Mouse (Mus musculus): Measurements from ENCODE around the gene Igf1r. TPM values are rescaled to one million over a fixed set of nuclear protein-coding genes. Genes with fewer than 3 reads are reported as not detected.
A peak's percentile ranks its signal among the peaks of the same experiment; 100 is the strongest.

The Igf1r gene
- polyA plus RNA-seq, 1 experiment from 2014 or later: 18.1 TPM

DNA sequence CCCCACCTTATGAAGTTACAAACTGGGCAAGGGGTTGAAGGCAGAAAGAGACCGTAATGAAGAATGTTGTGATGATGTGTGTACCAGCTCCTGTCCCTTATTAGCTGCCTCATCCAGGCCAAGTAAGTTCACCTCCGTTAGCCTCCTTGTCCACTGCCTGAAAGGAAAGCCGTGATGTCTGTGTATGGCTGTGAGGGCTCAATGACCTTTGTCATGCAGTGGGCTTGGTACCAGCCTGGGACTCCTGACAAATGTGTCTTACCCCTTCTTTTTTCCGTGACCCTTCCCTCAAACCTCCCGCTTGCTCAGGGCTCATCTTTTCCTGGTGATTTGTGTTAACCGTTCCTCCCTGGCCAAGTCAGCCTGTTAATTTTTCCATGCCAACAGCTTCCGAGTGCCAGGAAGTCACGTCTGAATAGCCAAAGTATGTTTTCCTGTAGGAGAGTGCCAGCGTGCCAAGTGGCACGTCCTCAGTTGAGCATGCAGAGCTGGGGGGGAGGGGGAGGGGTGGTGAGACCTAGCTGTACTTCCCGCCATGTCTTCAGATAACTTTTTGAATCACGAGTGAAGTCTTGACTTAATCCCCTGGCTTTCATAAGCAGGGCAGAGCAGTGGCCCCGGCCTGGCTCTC, 178.4 kb downstream of the Igf1r start:
- Histone ChIP-seq H3K27me3 (ENCODE audit: insufficient read depth, low read length) (no peaks in the 10 kb centered on the region), H3K4me2 (ENCODE audit: low read length) (no peak overlapping the region), H3K27ac (peak overlapping the region; percentile 94), H3K36me3 (ENCODE audit: insufficient read depth, low read length) (no peaks in the 10 kb centered on the region), H3K9ac (ENCODE audit: low read depth, low read length) (0 out of 2 replicates have a peak overlapping the region, but pooled peaks have one; percentile 18), H3K9me3 (replicated peaks; ENCODE audit: low read length) (no peaks in the 10 kb centered on the region), H3K4me3 (replicated peaks; ENCODE audit: low read depth, low read length) (no peak overlapping the region), H3K4me1 (replicated peaks; ENCODE audit: insufficient read depth, low read length) (peaks cover 41% of the 10 kb centered on the region)
- 28% methylated on average over 13 of the region's 13 CpGs for WGBS
- DNase-seq (ENCODE audit: low spot score) (peak; percentile 45), ATAC-seq (replicated peaks; ENCODE audit: low FRiP score, low read depth) (no peak)
- TF ChIP-seq CTCF (IDR thresholded peaks at IDR 0.05; ENCODE audit: low read depth): no peak

DNA sequence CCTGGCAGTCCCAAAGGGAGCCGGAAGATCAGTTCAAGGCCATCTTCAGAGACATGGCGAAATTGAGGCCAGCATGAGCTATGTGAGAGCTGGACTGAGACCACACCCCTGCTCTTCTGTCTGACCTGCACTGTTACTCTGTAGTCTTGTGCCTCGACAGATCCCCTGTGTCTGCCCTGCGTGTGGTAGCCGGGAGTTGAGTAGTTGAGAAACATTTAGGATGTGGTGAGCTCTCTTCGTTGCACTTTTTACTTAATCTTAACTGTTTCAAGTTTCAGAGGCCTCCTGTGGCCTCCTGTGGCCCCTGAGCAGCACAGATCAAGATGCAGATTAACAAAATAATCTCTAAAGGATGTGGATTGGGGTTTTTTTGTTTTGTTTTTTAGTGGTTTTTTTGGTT, 181.1 kb downstream of the Igf1r start:
- H3K36me3 ChIP-seq (ENCODE audit: insufficient read depth, low read length): no peaks in the 10 kb centered on the region

DNA sequence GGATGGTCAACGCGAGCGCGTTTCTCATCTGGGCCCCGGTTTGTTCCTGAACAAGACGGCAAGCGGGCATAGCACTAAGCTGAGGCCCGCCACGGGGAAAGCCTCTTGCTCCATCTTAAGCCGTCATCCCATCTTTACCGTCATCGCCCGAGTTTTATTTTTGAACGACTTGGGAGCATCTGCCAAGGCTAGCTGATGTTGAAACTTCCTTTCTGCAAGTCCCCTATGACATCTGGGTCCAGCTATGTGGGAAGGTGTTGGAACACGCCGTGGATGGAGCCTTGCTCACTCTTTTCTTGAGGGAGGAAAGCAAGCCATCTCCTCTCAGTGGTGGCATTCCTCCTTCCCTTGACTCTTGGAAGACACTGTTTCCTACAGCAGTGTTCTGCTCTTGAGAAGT, 182.3 kb downstream of the Igf1r start:
- H3K27ac ChIP-seq: no peak overlapping the region
- DNase-seq (ENCODE audit: low spot score): no peak

More for the DNA sequence above, 181.1 kb downstream of the Igf1r start:
- DNase-seq (ENCODE audit: low spot score) (no peak), ATAC-seq (replicated peaks; ENCODE audit: low FRiP score, low read depth) (no peak)
- H3K4me2 ChIP-seq (ENCODE audit: low read length): no peak overlapping the region
- no peaks in the 10 kb centered on the region for H3K27me3 ChIP-seq (ENCODE audit: insufficient read depth, low read length)
- WGBS: 64% methylated on average over 6 of the region's 6 CpGs
- peaks cover 25% of the 10 kb centered on the region for H3K4me1 ChIP-seq (replicated peaks; ENCODE audit: insufficient read depth, low read length)
- no peak overlapping the region for H3K9ac ChIP-seq (ENCODE audit: low read depth, low read length)
- no peak for TF ChIP-seq CTCF (IDR thresholded peaks at IDR 0.05; ENCODE audit: low read depth)
- no peak overlapping the region for H3K4me3 ChIP-seq (replicated peaks; ENCODE audit: low read depth, low read length)
- no peaks in the 10 kb centered on the region for H3K9me3 ChIP-seq (replicated peaks; ENCODE audit: low read length)
- H3K27ac ChIP-seq: no peak overlapping the region

DNA sequence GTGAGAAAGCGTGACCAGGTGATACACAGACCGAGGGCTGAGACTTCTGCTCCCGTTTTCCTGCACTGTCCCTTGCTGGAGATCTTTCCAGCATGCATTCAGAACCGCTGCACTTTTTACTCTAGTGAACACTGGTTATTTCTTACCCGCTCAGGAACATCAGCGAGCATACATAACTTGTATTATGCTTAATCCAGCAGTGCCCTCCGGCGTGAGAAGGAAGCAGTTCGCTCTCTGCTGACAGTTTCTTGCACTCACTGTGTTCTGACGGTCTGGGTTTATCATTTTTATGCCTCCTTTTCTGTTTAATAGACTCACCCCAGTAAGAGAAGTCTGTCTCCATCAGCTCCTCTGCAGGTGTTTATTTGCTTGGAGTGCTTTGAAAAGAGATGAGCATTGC, 183.4 kb downstream of the Igf1r start:
- Histone ChIP-seq H3K4me1 (replicated peaks; ENCODE audit: insufficient read depth, low read length) (peaks cover 18% of the 10 kb centered on the region), H3K27me3 (ENCODE audit: insufficient read depth, low read length) (no peaks in the 10 kb centered on the region), H3K27ac (no peak overlapping the region), H3K36me3 (ENCODE audit: insufficient read depth, low read length) (no peaks in the 10 kb centered on the region), H3K9ac (ENCODE audit: low read depth, low read length) (no peak overlapping the region), H3K9me3 (replicated peaks; ENCODE audit: low read length) (no peaks in the 10 kb centered on the region), H3K4me3 (replicated peaks; ENCODE audit: low read depth, low read length) (no peak overlapping the region), H3K4me2 (ENCODE audit: low read length) (no peak overlapping the region)
- ATAC-seq (replicated peaks; ENCODE audit: low FRiP score, low read depth): no peak
- TF ChIP-seq CTCF (IDR thresholded peaks at IDR 0.05; ENCODE audit: low read depth): peak; percentile 35; the same call in 1 of the 2 replicates
- WGBS: 72% methylated on average over 10 of the region's 10 CpGs
- DNase-seq (ENCODE audit: low spot score): no peak

More for the DNA sequence above, 182.3 kb downstream of the Igf1r start:
- TF ChIP-seq CTCF (IDR thresholded peaks at IDR 0.05; ENCODE audit: low read depth): no peak
- Histone ChIP-seq H3K4me1 (replicated peaks; ENCODE audit: insufficient read depth, low read length) (peaks cover 29% of the 10 kb centered on the region), H3K4me3 (replicated peaks; ENCODE audit: low read depth, low read length) (no peak overlapping the region), H3K36me3 (ENCODE audit: insufficient read depth, low read length) (no peaks in the 10 kb centered on the region), H3K9me3 (replicated peaks; ENCODE audit: low read length) (no peaks in the 10 kb centered on the region), H3K9ac (ENCODE audit: low read depth, low read length) (no peak overlapping the region), H3K4me2 (ENCODE audit: low read length) (no peak overlapping the region), H3K27me3 (ENCODE audit: insufficient read depth, low read length) (no peaks in the 10 kb centered on the region)
- 86% methylated on average over 16 of the region's 16 CpGs for WGBS
- no peak for ATAC-seq (replicated peaks; ENCODE audit: low FRiP score, low read depth)

DNA sequence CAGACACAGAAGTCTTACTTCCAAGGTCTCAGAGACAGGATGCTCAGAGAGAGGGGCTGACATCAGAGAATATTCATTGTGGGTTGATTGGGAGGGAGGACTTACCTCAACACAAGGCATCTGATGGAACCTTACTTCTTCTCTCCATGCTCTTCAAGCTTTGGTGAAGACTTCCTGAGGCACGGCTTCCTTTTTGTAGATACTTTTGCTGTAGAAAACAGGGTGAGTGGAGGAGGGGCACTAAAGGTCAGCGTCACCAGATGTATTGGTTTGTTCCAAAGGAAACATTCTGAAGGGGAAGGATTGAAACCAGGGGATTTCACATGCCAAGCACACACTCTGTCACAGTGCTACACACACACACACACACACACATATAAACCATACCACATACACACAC, 186.8 kb downstream of the Igf1r start:
- Histone ChIP-seq H3K4me2 (ENCODE audit: low read length) (no peak overlapping the region), H3K27me3 (ENCODE audit: insufficient read depth, low read length) (no peaks in the 10 kb centered on the region), H3K4me3 (replicated peaks; ENCODE audit: low read depth, low read length) (no peak overlapping the region), H3K36me3 (ENCODE audit: insufficient read depth, low read length) (no peaks in the 10 kb centered on the region), H3K27ac (0 out of 2 replicates have a peak overlapping the region, but pooled peaks have one; percentile 21), H3K9me3 (replicated peaks; ENCODE audit: low read length) (no peaks in the 10 kb centered on the region), H3K9ac (ENCODE audit: low read depth, low read length) (no peak overlapping the region), H3K4me1 (replicated peaks; ENCODE audit: insufficient read depth, low read length) (peaks cover 9% of the 10 kb centered on the region; the same call in 1 of the 2 replicates)
- DNase-seq (ENCODE audit: low spot score) (peak; percentile 34), ATAC-seq (replicated peaks; ENCODE audit: low FRiP score, low read depth) (no peak)
- TF ChIP-seq CTCF (IDR thresholded peaks at IDR 0.05; ENCODE audit: low read depth): no peak
- WGBS: 60% methylated on average over 2 of the region's 2 CpGs

- no peak for DNase-seq (ENCODE audit: low spot score)
- WGBS: 75% methylated on average over 11 of the region's 11 CpGs
Measured at GRCm38 (mm10) chr7:68140041-68140807, 187.6 kb downstream of the Igf1r start.

More at GRCm38 (mm10) chr7:68140041-68140807, 187.6 kb downstream of the Igf1r start:
- no peak for ATAC-seq (replicated peaks; ENCODE audit: low FRiP score, low read depth)
- Histone ChIP-seq H3K36me3 (ENCODE audit: insufficient read depth, low read length) (no peaks in the 10 kb centered on the region), H3K9ac (ENCODE audit: low read depth, low read length) (no peak overlapping the region), H3K4me1 (replicated peaks; ENCODE audit: insufficient read depth, low read length) (peaks cover 9% of the 10 kb centered on the region; the same call in 1 of the 2 replicates), H3K27me3 (ENCODE audit: insufficient read depth, low read length) (no peaks in the 10 kb centered on the region), H3K27ac (no peak overlapping the region), H3K9me3 (replicated peaks; ENCODE audit: low read length) (no peaks in the 10 kb centered on the region), H3K4me3 (replicated peaks; ENCODE audit: low read depth, low read length) (no peak overlapping the region), H3K4me2 (ENCODE audit: low read length) (no peak overlapping the region)
- TF ChIP-seq CTCF (IDR thresholded peaks at IDR 0.05; ENCODE audit: low read depth): no peak
